Mouse (Mus musculus) kidney, adult 2 months (tissue): ENCODE measurements at regions not wholly inside any gene's neighbourhood (a gene's known extent, or its start where the extent isn't known, plus 50 kb on each side); places are given as distances from the start of the nearest gene placed in this dataset.

ENCODE experiments used
- CTCF ChIP-seq: fragments of 200-500 bp; conservative IDR thresholded peaks from 2 replicates; pipeline ENCODE4 v1.5.1; 2011; ENCODE audit warnings: low read depth, mild to moderate bottlenecking, control low read depth, low read length, moderate library complexity, mixed read lengths; ENCODE audit not compliant: insufficient read depth, insufficient read length
- POLR2A ChIP-seq: fragments of 200-500 bp; IDR thresholded peaks from one replicate; pipeline ENCODE4 v1.6.1; 2011; ENCODE audit warnings: low read depth, low read length, control low read depth

- TF ChIP-seq CTCF = no peak
- TF ChIP-seq POLR2A = no peak
Observed at GRCm38 (mm10) chr5:39857192-39857591, 101.9 kb upstream of the Hs3st1 start.
